Mouse (Mus musculus) retina, adult 2 months (tissue): ENCODE measurements around the gene Atf3.

ENCODE experiments used
- DNase-seq: peaks from one replicate; pipeline ENCODE4 v3.0.0-alpha.2; 2012; ENCODE audit warnings: low read depth, low spot score

The Atf3 gene

GRCm38 (mm10) chr1:191226570-191226969, 8.7 kb upstream of the Atf3 start:
- no peak for DNase-seq

- no peak for DNase-seq
These were observed 7.9 kb upstream of the Atf3 start for GRCm38 (mm10) chr1:191225771-191226170.

- no peak for DNase-seq
These were observed 7.3 kb upstream of the Atf3 start for GRCm38 (mm10) chr1:191224981-191225703.

- peak; percentile 82 for DNase-seq
These were observed 6.6 kb upstream of the Atf3 start for GRCm38 (mm10) chr1:191224302-191224980.

- DNase-seq, result no peak
These were observed 6.1 kb upstream of the Atf3 start for GRCm38 (mm10) chr1:191223930-191224301.

GRCm38 (mm10) chr1:191222031-191222430, 4.2 kb upstream of the Atf3 start:
- DNase-seq, result no peak

GRCm38 (mm10) chr1:191220588-191220987, 2.7 kb upstream of the Atf3 start:
- no peak for DNase-seq

- no peak for DNase-seq
These were observed 1.9 kb upstream of the Atf3 start for GRCm38 (mm10) chr1:191219748-191220147.

- DNase-seq, result no peak
These were observed 744 bp upstream of the Atf3 start for GRCm38 (mm10) chr1:191218583-191218982.

- DNase-seq, result no peak
These were observed 1.8 kb downstream of the Atf3 start for GRCm38 (mm10) chr1:191215776-191216661.

GRCm38 (mm10) chr1:191211096-191211495, 6.7 kb downstream of the Atf3 start:
- DNase-seq, result no peak

- no peak for DNase-seq
These were observed 12.0 kb downstream of the Atf3 start for GRCm38 (mm10) chr1:191205791-191206190.

- DNase-seq, result no peak
These were observed 13.0 kb downstream of the Atf3 start for GRCm38 (mm10) chr1:191204876-191205275.

GRCm38 (mm10) chr1:191203496-191203895, 14.3 kb downstream of the Atf3 start:
- no peak for DNase-seq

- no peak for DNase-seq
These were observed 15.5 kb downstream of the Atf3 start for GRCm38 (mm10) chr1:191202208-191202952.

GRCm38 (mm10) chr1:191200816-191201602, 16.8 kb downstream of the Atf3 start:
- DNase-seq, result no peak

GRCm38 (mm10) chr1:191197916-191198315, 19.9 kb downstream of the Atf3 start:
- DNase-seq, result no peak

- no peak for DNase-seq
These were observed 21.8 kb downstream of the Atf3 start for GRCm38 (mm10) chr1:191196016-191196415.

GRCm38 (mm10) chr1:191193657-191194424, 24.0 kb downstream of the Atf3 start:
- no peak for DNase-seq

GRCm38 (mm10) chr1:191192751-191193150, 25.1 kb downstream of the Atf3 start:
- no peak for DNase-seq
